Mouse (Mus musculus) liver, embryonic 11.5 days (tissue): ENCODE measurements around the gene Gm4353. TPM values are rescaled to one million over a fixed set of nuclear protein-coding genes. Genes with fewer than 3 reads are reported as not detected.
"Not testable (repeated sequence)": the region's sequence is repeated elsewhere in the genome, so short reads cannot be mapped to it uniquely, and the experiment has no call there.

Experiments used
- ATAC-seq: fragments of 200-750 bp; cut with Nextera tagmentation; replicated peaks from 2 replicates; pipeline ENCODE4 v1.8.0; 2017; ENCODE audit warnings: moderate number of reproducible peaks, mild to moderate bottlenecking, moderate TSS enrichment, moderate library complexity; ENCODE audit not compliant: low FRiP score
- DNase-seq: peaks from one replicate; pipeline ENCODE4 v3.0.0-alpha.2; 2017; ENCODE audit warnings: low spot score
- H3K27ac ChIP-seq: fragments of 300-500 bp; sonication (generic); 2 replicates; pipeline ENCODE4 v1.5.1; 2014; ENCODE audit warnings: mild to moderate bottlenecking, low read depth, low read length, control low read depth
- H3K27me3 ChIP-seq: fragments of 300-500 bp; sonication (generic); replicated peaks from 2 replicates; pipeline ENCODE4 v1.6.1; 2014; ENCODE audit warnings: low read length, mixed read lengths; ENCODE audit not compliant: control insufficient read depth, insufficient read depth
- H3K36me3 ChIP-seq: fragments of 300-500 bp; sonication (generic); 2 replicates; pipeline ENCODE4 v1.6.1; 2014; ENCODE audit warnings: mild to moderate bottlenecking, low read length, moderate library complexity, mixed read lengths; ENCODE audit not compliant: control insufficient read depth, insufficient read depth
- H3K4me1 ChIP-seq: fragments of 300-500 bp; sonication (generic); replicated peaks from 2 replicates; pipeline ENCODE4 v1.6.1; 2014; ENCODE audit warnings: low read length, mixed read lengths; ENCODE audit not compliant: control insufficient read depth, insufficient read depth
- H3K4me2 ChIP-seq: fragments of 300-500 bp; sonication (generic); 2 replicates; pipeline ENCODE4 v1.6.1; 2014; ENCODE audit warnings: mild to moderate bottlenecking, control low read depth, moderate library complexity
- H3K4me3 ChIP-seq: fragments of 300-500 bp; sonication (generic); 2 replicates; pipeline ENCODE4 v1.5.1; 2014; ENCODE audit warnings: low read depth, low read length, control low read depth
- H3K9ac ChIP-seq: fragments of 300-500 bp; sonication (generic); 2 replicates; pipeline ENCODE4 v1.6.1; 2014; ENCODE audit warnings: low read depth, low read length, control low read depth
- H3K9me3 ChIP-seq: fragments of 300-500 bp; sonication (generic); 2 replicates; pipeline ENCODE4 v1.6.1; 2016; ENCODE audit warnings: low read length, inconsistent platforms, mixed read lengths; ENCODE audit not compliant: control insufficient read depth
- WGBS: fragments of 180-500 bp; shearing (Covaris S2); extraction: QIAGEN DNeasy Blood & Tissue Kit; methylation state at CpG from one replicate; pipeline ENCODE4 v1.1.7; 2014; 5-methylcytosine and 5-hydroxymethylcytosine counted together
- polyA plus RNA-seq: library from polyadenylated mRNA; unstranded; fragments of >200 nt; fragmentation: Nextera tagmentation; extraction: Ambion mirVana; gene quantifications from 2 replicates; pipeline ENCODE4 v1.2.1, GENCODE M21; 2014

Gm4353 gene
- polyA plus RNA-seq, result 0.78 and 0.93 TPM in 2 replicates

- WGBS, result 92% methylated on average over 11 of the region's 11 CpGs
- H3K4me1 ChIP-seq, ATAC-seq, H3K27me3 ChIP-seq, H3K4me2 ChIP-seq, H3K4me3 ChIP-seq, H3K36me3 ChIP-seq, DNase-seq, H3K27ac ChIP-seq, H3K9ac ChIP-seq, H3K9me3 ChIP-seq: not testable (repeated sequence)
These were observed at the start of gene Gm4353 for GRCm38 (mm10) chr7:116084366-116084765. Gm4353 (minus strand) TSS chr7:116084635.

GRCm38 (mm10) chr7:116132078-116132477, 47.6 kb upstream of the Gm4353 start:
- no peak overlapping the region for H3K4me2 ChIP-seq
- 5% methylated on average over 5 of the region's 5 CpGs for WGBS
- DNase-seq (peak; percentile 61), ATAC-seq (no peak)
- H3K4me3 ChIP-seq, result no peak overlapping the region
- H3K9me3 ChIP-seq, result no peaks in the 10 kb centered on the region
- H3K27ac ChIP-seq, result no peak overlapping the region
- 0 out of 2 replicates have a peak, but pooled peaks cover 6% of the 10 kb centered on the region for H3K4me1 ChIP-seq
- H3K36me3 ChIP-seq, result no peaks in the 10 kb centered on the region; the same call in 1 of the 2 replicates
- H3K9ac ChIP-seq, result no peak overlapping the region
- no peaks in the 10 kb centered on the region for H3K27me3 ChIP-seq

GRCm38 (mm10) chr7:116131390-116131789, 47.0 kb upstream of the Gm4353 start:
- Histone ChIP-seq H3K4me2 (no peak overlapping the region), H3K4me1 (0 out of 2 replicates have a peak, but pooled peaks cover 6% of the 10 kb centered on the region), H3K9ac (no peak overlapping the region; the same call in 1 of the 2 replicates), H3K36me3 (no peaks in the 10 kb centered on the region), H3K9me3 (no peaks in the 10 kb centered on the region), H3K27ac (no peak overlapping the region), H3K27me3 (no peaks in the 10 kb centered on the region), H3K4me3 (no peak overlapping the region)
- no peak for ATAC-seq
- 16% methylated on average over 4 of the region's 4 CpGs for WGBS
- no peak for DNase-seq

- H3K9me3 ChIP-seq, result no peaks in the 10 kb centered on the region
- no peak for DNase-seq
- no peak overlapping the region for H3K4me3 ChIP-seq
- no peak overlapping the region for H3K9ac ChIP-seq
- H3K4me2 ChIP-seq, result no peak overlapping the region
- 87% methylated on average over 10 of the region's 10 CpGs for WGBS
- H3K4me1 ChIP-seq, result 0 out of 2 replicates have a peak, but pooled peaks cover 6% of the 10 kb centered on the region
- H3K27ac ChIP-seq, result no peak overlapping the region
- no peaks in the 10 kb centered on the region for H3K36me3 ChIP-seq
- ATAC-seq, result no peak
- H3K27me3 ChIP-seq, result no peaks in the 10 kb centered on the region
These were observed 44.9 kb upstream of the Gm4353 start for GRCm38 (mm10) chr7:116129374-116129773.

- Histone ChIP-seq H3K4me3 (no peak overlapping the region), H3K9me3 (no peaks in the 10 kb centered on the region), H3K27ac (no peak overlapping the region), H3K4me1 (0 out of 2 replicates have a peak, but pooled peaks cover 6% of the 10 kb centered on the region), H3K36me3 (no peaks in the 10 kb centered on the region), H3K27me3 (no peaks in the 10 kb centered on the region), H3K9ac (no peak overlapping the region), H3K4me2 (no peak overlapping the region)
- WGBS, result 85% methylated on average over 8 of the region's 8 CpGs
- no peak for ATAC-seq
- DNase-seq, result no peak
These were observed 43.9 kb upstream of the Gm4353 start for GRCm38 (mm10) chr7:116128286-116128685.

- H3K4me2 ChIP-seq, result no peak overlapping the region
- no peaks in the 10 kb centered on the region for H3K9me3 ChIP-seq
- DNase-seq (no peak), ATAC-seq (no peak)
- 78% methylated on average over 2 of the region's 2 CpGs for WGBS
- H3K27me3 ChIP-seq, result no peaks in the 10 kb centered on the region
- 0 out of 2 replicates have a peak, but pooled peaks cover 6% of the 10 kb centered on the region for H3K4me1 ChIP-seq
- no peak overlapping the region for H3K27ac ChIP-seq
- H3K36me3 ChIP-seq, result no peaks in the 10 kb centered on the region
- H3K4me3 ChIP-seq, result no peak overlapping the region
- no peak overlapping the region for H3K9ac ChIP-seq
These were observed 42.6 kb upstream of the Gm4353 start for GRCm38 (mm10) chr7:116127052-116127451.

GRCm38 (mm10) chr7:116125671-116126070, 41.2 kb upstream of the Gm4353 start:
- no peak for DNase-seq
- no peaks in the 10 kb centered on the region for H3K27me3 ChIP-seq
- no peak overlapping the region for H3K27ac ChIP-seq
- 85% methylated on average over 7 of the region's 7 CpGs for WGBS
- no peak for ATAC-seq
- H3K9me3 ChIP-seq, result no peaks in the 10 kb centered on the region
- H3K4me2 ChIP-seq, result no peak overlapping the region
- no peak overlapping the region for H3K4me3 ChIP-seq
- H3K36me3 ChIP-seq, result no peaks in the 10 kb centered on the region
- no peak overlapping the region for H3K9ac ChIP-seq
- H3K4me1 ChIP-seq, result no peaks in the 10 kb centered on the region

GRCm38 (mm10) chr7:116124057-116124456, 39.6 kb upstream of the Gm4353 start:
- ATAC-seq (no peak), DNase-seq (no peak)
- H3K4me1 ChIP-seq, result no peaks in the 10 kb centered on the region
- H3K4me2 ChIP-seq, result no peak overlapping the region
- no peaks in the 10 kb centered on the region for H3K36me3 ChIP-seq
- H3K27ac ChIP-seq, result no peak overlapping the region
- no peaks in the 10 kb centered on the region for H3K9me3 ChIP-seq
- 87% methylated on average over 12 of the region's 12 CpGs for WGBS
- no peaks in the 10 kb centered on the region for H3K27me3 ChIP-seq
- no peak overlapping the region for H3K4me3 ChIP-seq
- H3K9ac ChIP-seq, result no peak overlapping the region

GRCm38 (mm10) chr7:116123597-116123985, 39.2 kb upstream of the Gm4353 start:
- Histone ChIP-seq H3K27me3 (no peaks in the 10 kb centered on the region), H3K4me1 (no peaks in the 10 kb centered on the region), H3K9me3 (no peaks in the 10 kb centered on the region), H3K4me3 (no peak overlapping the region), H3K36me3 (no peaks in the 10 kb centered on the region), H3K4me2 (no peak overlapping the region), H3K9ac (no peak overlapping the region), H3K27ac (no peak overlapping the region)
- 81% methylated on average over 2 of the region's 2 CpGs for WGBS
- ATAC-seq, result no peak
- no peak for DNase-seq
